Mouse (Mus musculus) kidney, postnatal 0 days (tissue): ENCODE results near the gene Sapcd1. TPM values are rescaled to one million over a fixed set of nuclear protein-coding genes. Genes with fewer than 3 reads are reported as not detected.
"Not testable (repeated sequence)": the region's sequence is repeated elsewhere in the genome, so short reads cannot be mapped to it uniquely, and the experiment has no call there.

Experiments used
- ATAC-seq: fragments of 200-750 bp; cut with Nextera tagmentation; replicated peaks from 2 replicates; pipeline ENCODE4 v1.8.0; 2017; ENCODE audit warnings: low read depth, moderate number of reproducible peaks, moderate TSS enrichment, moderate library complexity; ENCODE audit not compliant: low FRiP score
- DNase-seq: peaks from one replicate; pipeline ENCODE4 v3.0.0-alpha.2; 2016; ENCODE audit warnings: low spot score
- H3K27ac ChIP-seq: fragments of 300-500 bp; sonication (generic); 2 replicates; pipeline ENCODE4 v1.5.1; 2014; ENCODE audit warnings: mild to moderate bottlenecking
- H3K27me3 ChIP-seq: fragments of 300-500 bp; sonication (generic); 2 replicates; pipeline ENCODE4 v1.6.1; 2014; ENCODE audit warnings: low read length, mixed read lengths; ENCODE audit not compliant: insufficient read depth
- H3K36me3 ChIP-seq: fragments of 300-500 bp; sonication (generic); 2 replicates; pipeline ENCODE4 v1.6.1; 2014; ENCODE audit warnings: low read length, mixed read lengths; ENCODE audit not compliant: insufficient read depth
- H3K4me1 ChIP-seq: fragments of 300-500 bp; sonication (generic); replicated peaks from 2 replicates; pipeline ENCODE4 v1.6.1; 2014; ENCODE audit warnings: antibody characterized with exemption, low read length, mixed read lengths; ENCODE audit not compliant: insufficient read depth
- H3K4me2 ChIP-seq: fragments of 300-500 bp; sonication (generic); 2 replicates; pipeline ENCODE4 v1.6.1; 2014; ENCODE audit warnings: mild to moderate bottlenecking, low read length, moderate library complexity, mixed read lengths
- H3K4me3 ChIP-seq: fragments of 300-500 bp; sonication (generic); replicated peaks from 2 replicates; pipeline ENCODE4 v1.5.1; 2014; ENCODE audit warnings: low read depth, low read length
- H3K9ac ChIP-seq: fragments of 300-500 bp; sonication (generic); 2 replicates; pipeline ENCODE4 v1.6.1; 2014; ENCODE audit warnings: low read depth, low read length
- H3K9me3 ChIP-seq: fragments of 300-500 bp; sonication (generic); replicated peaks from 2 replicates; pipeline ENCODE4 v1.6.1; 2016; ENCODE audit warnings: low read length, inconsistent platforms, mixed read lengths
- CTCF ChIP-seq: IDR thresholded peaks from 2 replicates; pipeline ENCODE4 v1.5.1; 2016; ENCODE audit warnings: antibody characterized with exemption, low read depth, mild to moderate bottlenecking, moderate library complexity
- WGBS: fragments of 180-500 bp; shearing (Covaris S2); extraction: QIAGEN DNeasy Blood & Tissue Kit; methylation state at CpG from one replicate; pipeline ENCODE4 v1.1.7; 2014; 5-methylcytosine and 5-hydroxymethylcytosine counted together
- polyA plus RNA-seq: library from polyadenylated mRNA; unstranded; fragments of >200 nt; fragmentation: Nextera tagmentation; extraction: Ambion mirVana; gene quantifications from 2 replicates; pipeline ENCODE4 v1.2.1, GENCODE M21; 2015

Gene Sapcd1
- polyA plus RNA-seq, 1 experiment from 2014 or later: 3.7 TPM

DNA sequence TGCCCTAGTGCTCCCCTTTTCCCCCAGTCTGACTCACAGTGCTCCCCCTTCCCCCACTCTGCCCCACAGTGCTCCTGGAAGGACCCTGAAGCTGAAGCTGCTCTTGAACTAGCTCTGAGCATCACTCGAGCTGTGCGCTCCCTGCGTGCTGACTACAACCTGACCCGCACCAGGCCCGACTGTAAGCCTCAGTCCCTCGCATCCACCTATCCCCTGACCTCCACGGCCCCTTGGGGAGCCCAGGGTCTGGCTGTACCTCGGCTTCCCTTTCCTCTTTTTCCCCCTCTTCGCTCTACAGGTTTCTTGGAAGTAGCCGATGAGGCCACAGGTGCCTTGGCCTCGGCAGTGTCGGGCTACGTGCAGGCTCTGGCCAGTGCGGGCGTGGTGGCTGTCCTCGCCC is 12.5 kb downstream of the Sapcd1 start:
- peaks cover 61% of the 10 kb centered on the region for H3K36me3 ChIP-seq
- H3K4me3 ChIP-seq: no peak overlapping the region
- H3K9ac ChIP-seq: no peak overlapping the region
- no peak overlapping the region for H3K4me2 ChIP-seq
- H3K4me1 ChIP-seq: no peaks in the 10 kb centered on the region
- no peaks in the 10 kb centered on the region for H3K27me3 ChIP-seq
- TF ChIP-seq CTCF: no peak
- no peak for ATAC-seq
- WGBS: 89% methylated on average over 16 of the region's 16 CpGs
- H3K9me3 ChIP-seq: no peaks in the 10 kb centered on the region
- no peak overlapping the region for H3K27ac ChIP-seq
- no peak for DNase-seq

GRCm38 (mm10) chr17:35013221-35013620 is 14.6 kb downstream of the Sapcd1 start:
- H3K4me2 ChIP-seq: no peak overlapping the region
- no peaks in the 10 kb centered on the region for H3K27me3 ChIP-seq
- no peak for TF ChIP-seq CTCF
- H3K9ac ChIP-seq: no peak overlapping the region
- no peaks in the 10 kb centered on the region for H3K4me1 ChIP-seq
- no peak overlapping the region for H3K4me3 ChIP-seq
- no peak for ATAC-seq
- no peaks in the 10 kb centered on the region for H3K9me3 ChIP-seq
- WGBS: 76% methylated on average over 6 of the region's 6 CpGs
- DNase-seq: no peak
- H3K27ac ChIP-seq: no peak overlapping the region
- peaks cover 65% of the 10 kb centered on the region for H3K36me3 ChIP-seq

GRCm38 (mm10) chr17:35012430-35012829 is 15.4 kb downstream of the Sapcd1 start:
- no peaks in the 10 kb centered on the region for H3K9me3 ChIP-seq
- H3K36me3 ChIP-seq: peaks cover 72% of the 10 kb centered on the region
- H3K4me2 ChIP-seq: no peak overlapping the region
- no peaks in the 10 kb centered on the region for H3K4me1 ChIP-seq
- no peak for TF ChIP-seq CTCF
- WGBS: 83% methylated on average over 13 of the region's 13 CpGs
- DNase-seq (no peak), ATAC-seq (no peak)
- H3K4me3 ChIP-seq: no peak overlapping the region
- H3K27ac ChIP-seq: no peak overlapping the region
- no peaks in the 10 kb centered on the region for H3K27me3 ChIP-seq
- 0 out of 2 replicates have a peak overlapping the region, but pooled peaks have one; percentile 18 for H3K9ac ChIP-seq

- WGBS: 95% methylated on average over 8 of the region's 8 CpGs
- Histone ChIP-seq H3K9ac (no peak overlapping the region), H3K27ac (no peak overlapping the region), H3K4me2 (no peak overlapping the region), H3K9me3 (no peaks in the 10 kb centered on the region), H3K27me3 (no peaks in the 10 kb centered on the region), H3K4me3 (no peak overlapping the region), H3K4me1 (no peaks in the 10 kb centered on the region), H3K36me3 (peaks cover 77% of the 10 kb centered on the region)
- TF ChIP-seq CTCF: no peak
- DNase-seq (no peak), ATAC-seq (no peak)
Observed at GRCm38 (mm10) chr17:35011440-35011839, 16.4 kb downstream of the Sapcd1 start.

- 71% methylated on average over 7 of the region's 7 CpGs for WGBS
- Histone ChIP-seq H3K4me3 (no peak overlapping the region), H3K9ac (no peak overlapping the region), H3K4me2 (no peak overlapping the region), H3K36me3 (peaks cover 72% of the 10 kb centered on the region), H3K27me3 (no peaks in the 10 kb centered on the region), H3K4me1 (no peaks in the 10 kb centered on the region), H3K9me3 (no peaks in the 10 kb centered on the region), H3K27ac (no peak overlapping the region)
- DNase-seq (no peak), ATAC-seq (no peak)
- no peak for TF ChIP-seq CTCF
Observed at GRCm38 (mm10) chr17:35009586-35009985, 18.2 kb downstream of the Sapcd1 start.

- no peak for DNase-seq
- TF ChIP-seq CTCF: peak; percentile 48
- H3K4me1 ChIP-seq: peaks cover 3% of the 10 kb centered on the region
- H3K4me2 ChIP-seq: no peak overlapping the region
- no peak for ATAC-seq
- peaks cover 57% of the 10 kb centered on the region for H3K36me3 ChIP-seq
- H3K27ac ChIP-seq: no peak overlapping the region
- H3K9me3 ChIP-seq: no peaks in the 10 kb centered on the region
- H3K27me3 ChIP-seq: no peaks in the 10 kb centered on the region
- WGBS: 94% methylated on average over 7 of the region's 7 CpGs
- H3K4me3 ChIP-seq: no peak overlapping the region
- no peak overlapping the region for H3K9ac ChIP-seq
Observed at GRCm38 (mm10) chr17:35007387-35007991, 20.3 kb downstream of the Sapcd1 start.

GRCm38 (mm10) chr17:35005902-35006301 is 21.9 kb downstream of the Sapcd1 start:
- not testable (repeated sequence) for ATAC-seq
- peaks cover 41% of the 10 kb centered on the region for H3K36me3 ChIP-seq

More at GRCm38 (mm10) chr17:35005902-35006301, 21.9 kb downstream of the Sapcd1 start:
- whole genome bisulfite sequencing: 93% methylated on average over 4 of the region's 5 CpGs
- not testable (repeated sequence) for H3K4me3 ChIP-seq, H3K27me3 ChIP-seq, H3K9ac ChIP-seq, H3K9me3 ChIP-seq, H3K4me2 ChIP-seq, H3K4me1 ChIP-seq, DNase-seq, H3K27ac ChIP-seq
